Mouse (Mus musculus): ENCODE results near the gene Chuk. TPM values are rescaled to one million over a fixed set of nuclear protein-coding genes. Genes with fewer than 3 reads are reported as not detected.
A peak's percentile ranks its signal among the peaks of the same experiment; 100 is the strongest.

The Chuk gene
- polyA plus RNA-seq (2015; fragmentation: Nextera tagmentation; extraction: Ambion mirVana) = 49.9 and 54.3 TPM in 2 replicates

- Histone ChIP-seq H3K9ac (peak within 1 kb of the TSS; percentile 95), H3K36me3 (peaks cover 32% of the 10 kb centered on the region), H3K4me1 (peaks cover 21% of the 10 kb centered on the region), H3K9me3 (no peaks in the 10 kb centered on the region), H3K27me3 (no peaks in the 10 kb centered on the region), H3K27ac (peak within 1 kb of the TSS; percentile 55; the same call in 1 of the 2 replicates), H3K4me3 (peak within 1 kb of the TSS; percentile 82), H3K4me2 (peak within 1 kb of the TSS; percentile 91)
- under 1% methylated on average over 67 of the region's 67 CpGs for WGBS
- ATAC-seq (ENCODE audit: insufficient number of reproducible peaks, insufficient read depth, low FRiP score, low TSS enrichment, low read depth) = peak; percentile 98
Observed at GRCm38 (mm10) chr19:44106831-44107660, at the start of gene Chuk. TSS of gene Chuk (minus strand) at chr19:44107480.

- Histone ChIP-seq H3K9me3 (no peaks in the 10 kb centered on the region), H3K36me3 (no peaks in the 10 kb centered on the region), H3K27ac (no peak overlapping the region), H3K4me1 (no peaks in the 10 kb centered on the region), H3K4me2 (no peak overlapping the region), H3K4me3 (no peak overlapping the region), H3K9ac (no peak overlapping the region), H3K27me3 (peaks cover 42% of the 10 kb centered on the region)
- WGBS = 92% methylated on average over 10 of the region's 10 CpGs
- ATAC-seq (ENCODE audit: insufficient number of reproducible peaks, insufficient read depth, low FRiP score, low TSS enrichment, low read depth) = no peak
Observed at GRCm38 (mm10) chr19:44157005-44157404, 49.7 kb upstream of the Chuk start.

- no peaks in the 10 kb centered on the region for H3K4me1 ChIP-seq
- no peaks in the 10 kb centered on the region for H3K36me3 ChIP-seq
- ATAC-seq (ENCODE audit: insufficient number of reproducible peaks, insufficient read depth, low FRiP score, low TSS enrichment, low read depth) = no peak
- peaks cover 50% of the 10 kb centered on the region for H3K27me3 ChIP-seq
- 76% methylated on average over 5 of the region's 5 CpGs for WGBS
- H3K4me3 ChIP-seq = no peak overlapping the region
- no peaks in the 10 kb centered on the region for H3K9me3 ChIP-seq
- no peak overlapping the region for H3K27ac ChIP-seq
- no peak overlapping the region for H3K4me2 ChIP-seq
- no peak overlapping the region for H3K9ac ChIP-seq
Observed at GRCm38 (mm10) chr19:44153781-44154180, 46.5 kb upstream of the Chuk start.

- WGBS = 76% methylated on average over 2 of the region's 2 CpGs
- H3K4me3 ChIP-seq = no peak overlapping the region
- H3K9ac ChIP-seq = no peak overlapping the region
- no peak overlapping the region for H3K27ac ChIP-seq
- ATAC-seq (ENCODE audit: insufficient number of reproducible peaks, insufficient read depth, low FRiP score, low TSS enrichment, low read depth) = no peak
- no peak overlapping the region for H3K4me2 ChIP-seq
- peaks cover 11% of the 10 kb centered on the region for H3K4me1 ChIP-seq
- peaks cover 28% of the 10 kb centered on the region for H3K27me3 ChIP-seq
- H3K36me3 ChIP-seq = peaks cover 5% of the 10 kb centered on the region; the same call in 1 of the 2 replicates
- H3K9me3 ChIP-seq = no peaks in the 10 kb centered on the region
Observed at GRCm38 (mm10) chr19:44148991-44149390, 41.7 kb upstream of the Chuk start.

- no peak for ATAC-seq (ENCODE audit: insufficient number of reproducible peaks, insufficient read depth, low FRiP score, low TSS enrichment, low read depth)
- Histone ChIP-seq H3K27me3 (peaks cover 25% of the 10 kb centered on the region), H3K36me3 (peaks cover 10% of the 10 kb centered on the region), H3K9me3 (no peaks in the 10 kb centered on the region), H3K27ac (no peak overlapping the region), H3K4me1 (peaks cover 11% of the 10 kb centered on the region), H3K4me3 (no peak overlapping the region), H3K9ac (no peak overlapping the region), H3K4me2 (no peak overlapping the region)
- WGBS = 42% methylated on average over 2 of the region's 2 CpGs
Observed at GRCm38 (mm10) chr19:44148345-44148744, 41.1 kb upstream of the Chuk start.

- 95% methylated on average over 8 of the region's 8 CpGs for WGBS
- peaks cover 11% of the 10 kb centered on the region for H3K4me1 ChIP-seq
- ATAC-seq (ENCODE audit: insufficient number of reproducible peaks, insufficient read depth, low FRiP score, low TSS enrichment, low read depth) = no peak
Observed at GRCm38 (mm10) chr19:44146951-44147350, 39.7 kb upstream of the Chuk start.

GRCm38 (mm10) chr19:44146568-44146879 is 39.2 kb upstream of the Chuk start:
- Histone ChIP-seq H3K4me1 (peaks cover 11% of the 10 kb centered on the region), H3K9ac (peak overlapping the region; percentile 83; the same call in 1 of the 2 replicates), H3K9me3 (no peaks in the 10 kb centered on the region), H3K27ac (no peak overlapping the region), H3K4me2 (peak overlapping the region; percentile 82), H3K4me3 (peak overlapping the region; percentile 76), H3K36me3 (peaks cover 28% of the 10 kb centered on the region), H3K27me3 (peaks cover 9% of the 10 kb centered on the region; the same call in 1 of the 2 replicates)
- WGBS = 65% methylated on average over 9 of the region's 9 CpGs
- ATAC-seq (ENCODE audit: insufficient number of reproducible peaks, insufficient read depth, low FRiP score, low TSS enrichment, low read depth) = no peak

More at GRCm38 (mm10) chr19:44146951-44147350, 39.7 kb upstream of the Chuk start:
- Histone ChIP-seq H3K9ac (no peak overlapping the region), H3K4me3 (no peak overlapping the region; the same call in 1 of the 2 replicates), H3K36me3 (peaks cover 24% of the 10 kb centered on the region), H3K4me2 (no peak overlapping the region), H3K27me3 (peaks cover 11% of the 10 kb centered on the region), H3K9me3 (no peaks in the 10 kb centered on the region), H3K27ac (no peak overlapping the region)

- H3K27ac ChIP-seq = peak within 1 kb of the TSS; percentile 44; the same call in 1 of the 2 replicates
- peak within 1 kb of the TSS; percentile 83 for H3K9ac ChIP-seq
- peaks cover 9% of the 10 kb centered on the region; the same call in 1 of the 2 replicates for H3K27me3 ChIP-seq
- H3K4me1 ChIP-seq = peaks cover 11% of the 10 kb centered on the region
- WGBS = 2% methylated on average over 46 of the region's 46 CpGs
- H3K9me3 ChIP-seq = no peaks in the 10 kb centered on the region
- peak within 1 kb of the TSS; percentile 76 for H3K4me3 ChIP-seq
- peak; percentile 74; the same call in 1 of the 2 replicates for ATAC-seq (ENCODE audit: insufficient number of reproducible peaks, insufficient read depth, low FRiP score, low TSS enrichment, low read depth)
- peak within 1 kb of the TSS; percentile 82 for H3K4me2 ChIP-seq
- peaks cover 34% of the 10 kb centered on the region for H3K36me3 ChIP-seq
Observed at GRCm38 (mm10) chr19:44145702-44146567, 38.7 kb upstream of the Chuk start, which contains the start of gene Bloc1s2. TSS of gene Bloc1s2 (minus strand) at chr19:44146446.

GRCm38 (mm10) chr19:44144366-44144765 is 37.1 kb upstream of the Chuk start:
- peaks cover 11% of the 10 kb centered on the region for H3K4me1 ChIP-seq
- H3K9me3 ChIP-seq = no peaks in the 10 kb centered on the region
- no peak overlapping the region for H3K9ac ChIP-seq
- no peak overlapping the region for H3K27ac ChIP-seq
- ATAC-seq (ENCODE audit: insufficient number of reproducible peaks, insufficient read depth, low FRiP score, low TSS enrichment, low read depth) = no peak
- WGBS = 93% methylated on average over 9 of the region's 9 CpGs
- H3K4me3 ChIP-seq = no peak overlapping the region
- peaks cover 47% of the 10 kb centered on the region for H3K36me3 ChIP-seq
- no peak overlapping the region for H3K4me2 ChIP-seq
- 0 out of 2 replicates have a peak, but pooled peaks cover under 1% of the 10 kb centered on the region for H3K27me3 ChIP-seq

GRCm38 (mm10) chr19:44135960-44136485 is 28.7 kb upstream of the Chuk start:
- Histone ChIP-seq H3K27me3 (no peaks in the 10 kb centered on the region), H3K27ac (no peak overlapping the region), H3K9ac (peak overlapping the region; percentile 22; the same call in 1 of the 2 replicates), H3K9me3 (no peaks in the 10 kb centered on the region), H3K4me3 (peak overlapping the region; percentile 79), H3K4me1 (peaks cover 7% of the 10 kb centered on the region), H3K4me2 (peak overlapping the region; percentile 63), H3K36me3 (peaks cover 43% of the 10 kb centered on the region)
- no peak for ATAC-seq (ENCODE audit: insufficient number of reproducible peaks, insufficient read depth, low FRiP score, low TSS enrichment, low read depth)
- WGBS = 29% methylated on average over 7 of the region's 7 CpGs

Measured in embryonic facial prominence, embryonic 13.5 days (tissue).